Mouse (Mus musculus): ENCODE measurements around the gene Opcml. TPM values are rescaled to one million over a fixed set of nuclear protein-coding genes. Genes with fewer than 3 reads are reported as not detected.

Opcml gene
- polyA plus RNA-seq, 2 experiments from 2014 or later, result 0.40 TPM; not detected in 1

DNA sequence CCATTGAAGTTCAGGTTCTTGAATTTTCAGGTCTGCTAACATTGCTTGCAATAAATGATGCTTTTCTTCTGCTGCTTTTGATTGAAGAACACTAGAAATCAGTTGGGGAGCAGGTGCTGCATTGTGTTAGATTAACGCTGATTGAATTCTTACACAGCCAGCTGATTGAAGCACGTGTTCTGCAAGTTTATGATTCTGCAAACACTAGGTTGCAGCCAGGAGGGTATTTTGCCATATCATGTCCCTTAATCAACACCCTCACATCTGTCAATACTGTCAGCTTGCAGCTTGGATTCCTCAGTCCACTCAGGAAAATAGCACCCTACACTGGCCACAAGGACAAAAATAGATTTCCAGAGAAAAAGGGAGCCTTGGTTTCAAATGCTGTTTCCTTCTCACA is 853.5 kb downstream of the Opcml start:
- ATAC-seq, result no peak

DNA sequence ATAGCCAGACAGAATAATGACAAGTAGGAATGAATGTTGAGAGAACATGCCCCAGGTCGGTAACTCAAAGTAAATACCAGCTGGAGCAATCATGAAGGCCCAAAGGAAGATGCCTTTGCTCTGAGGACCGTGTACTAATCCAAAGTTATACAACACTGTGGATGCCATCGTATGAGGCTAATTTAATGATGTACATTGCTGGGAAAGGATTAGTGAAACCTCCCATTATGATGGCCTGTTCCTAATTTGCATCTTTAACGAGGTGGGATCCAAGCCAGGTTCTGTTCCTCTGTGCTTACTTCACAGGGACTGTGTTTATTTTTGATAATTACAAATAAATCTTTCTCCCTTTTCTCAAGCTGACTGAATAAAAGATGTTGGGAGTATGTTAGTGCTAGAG is 859.5 kb downstream of the Opcml start:
- ATAC-seq, result no peak

GRCm38 (mm10) chr9:28659996-28660395 is 869.4 kb downstream of the Opcml start:
- ATAC-seq, result no peak

GRCm38 (mm10) chr9:28662882-28663281 is 872.3 kb downstream of the Opcml start:
- no peak for ATAC-seq

GRCm38 (mm10) chr9:28680309-28680708 is 889.7 kb downstream of the Opcml start:
- no peak for ATAC-seq

DNA sequence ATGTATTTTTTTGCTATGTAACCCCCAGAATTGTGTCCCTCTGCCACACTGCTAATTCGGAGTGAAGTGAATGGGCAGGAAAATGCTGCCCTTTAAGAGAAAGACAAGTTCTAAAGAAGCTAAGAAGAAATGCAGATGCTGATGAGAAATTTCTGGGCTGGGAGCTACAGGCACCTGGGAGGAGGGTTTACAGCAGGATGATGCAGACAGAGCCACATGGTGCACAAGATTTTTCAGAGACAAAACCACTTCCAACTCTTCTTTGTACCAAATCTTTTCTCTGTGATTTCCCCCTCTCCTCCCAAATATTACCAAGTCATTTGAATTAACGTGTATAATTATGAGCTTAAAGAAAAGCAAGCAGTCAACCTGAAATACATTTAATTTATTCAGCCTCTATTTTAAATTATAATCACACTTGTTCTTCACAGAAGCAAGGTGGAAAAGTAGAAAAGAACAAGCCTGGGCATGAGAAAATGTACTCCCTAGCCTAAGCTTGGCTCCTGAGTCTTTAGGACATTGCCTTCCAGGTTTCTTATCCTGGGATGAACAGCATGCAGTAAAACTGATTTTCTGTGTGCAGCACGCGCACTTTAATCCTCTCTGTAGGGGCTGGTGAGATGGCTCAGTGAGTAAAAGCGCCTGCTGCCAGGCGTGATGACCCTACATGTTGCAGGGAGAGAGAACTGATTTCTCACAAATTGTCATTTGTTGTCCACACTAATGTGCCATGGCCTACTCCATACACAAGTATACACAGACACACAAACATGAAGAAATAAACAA is 890.9 kb downstream of the Opcml start:
- no peak for ATAC-seq

DNA sequence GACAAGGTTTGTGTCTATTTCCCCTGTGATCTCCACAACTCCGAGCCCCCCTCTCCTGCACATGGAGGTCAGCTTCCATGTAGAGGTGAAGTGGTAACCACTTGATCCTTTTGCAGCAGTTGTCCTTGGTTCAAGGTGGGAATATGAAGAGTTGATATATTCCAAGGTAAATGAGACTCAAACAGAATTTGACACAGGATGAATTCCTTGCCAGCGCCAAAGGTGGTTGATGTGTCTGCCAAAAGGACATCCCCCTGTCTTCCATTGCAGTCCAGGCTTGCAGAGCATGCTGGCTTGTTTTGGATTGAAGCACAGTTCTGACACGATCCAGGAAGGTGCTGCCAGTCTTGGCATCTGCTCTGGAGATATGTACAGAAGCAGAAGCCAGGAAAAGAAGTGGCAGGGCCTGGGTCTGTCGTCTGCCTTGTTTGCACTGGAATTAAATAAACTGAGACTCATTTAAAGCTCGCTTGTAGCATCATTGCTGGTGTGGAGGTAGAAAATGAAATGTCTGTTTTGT is 893.4 kb downstream of the Opcml start:
- ATAC-seq, result no peak

GRCm38 (mm10) chr9:28686942-28687611 is 896.5 kb downstream of the Opcml start:
- no peak for ATAC-seq

DNA sequence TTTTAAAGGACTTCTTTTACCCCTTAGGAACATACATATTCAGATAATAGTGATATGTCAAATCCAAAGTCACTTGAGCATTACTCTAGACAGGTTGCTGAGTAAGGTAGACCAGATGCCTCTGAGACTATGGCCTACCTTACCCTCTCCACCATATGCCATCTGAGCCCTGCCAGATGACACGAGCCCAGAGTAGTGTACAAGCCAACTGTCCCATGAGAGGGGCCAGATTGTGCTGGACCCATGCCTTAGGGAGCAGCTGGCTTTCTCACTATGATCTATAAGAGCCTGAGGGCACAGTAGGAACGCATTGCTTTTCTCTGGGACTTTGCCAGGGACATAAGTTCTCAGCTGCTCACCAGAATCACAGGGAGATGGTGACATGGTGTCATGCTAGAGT is 899.6 kb downstream of the Opcml start:
- no peak for ATAC-seq

GRCm38 (mm10) chr9:28705796-28706195 is 915.2 kb downstream of the Opcml start:
- no peak for ATAC-seq

- ATAC-seq, result no peak
Measured at GRCm38 (mm10) chr9:28714544-28714943, 924.0 kb downstream of the Opcml start.

DNA sequence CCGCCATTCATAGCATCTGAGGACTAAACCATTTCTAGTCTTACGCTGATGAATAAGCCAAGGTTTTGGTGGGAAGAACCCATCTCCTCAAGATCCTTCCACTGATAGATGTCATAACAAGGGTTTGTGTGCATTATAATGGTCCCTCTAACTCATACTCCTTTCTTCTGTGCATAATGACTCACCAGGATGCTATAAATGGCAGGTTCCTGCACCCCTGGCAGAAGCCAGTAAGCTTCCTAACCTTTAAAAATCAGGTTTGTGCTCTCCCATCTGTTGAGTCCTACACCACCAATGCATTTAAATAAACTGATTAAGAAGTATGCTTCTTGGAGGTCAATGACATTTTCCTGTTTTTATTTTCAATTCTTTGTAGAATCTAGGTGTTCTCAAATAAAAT is 929.6 kb downstream of the Opcml start:
- ATAC-seq, result no peak

GRCm38 (mm10) chr9:28731811-28732602 is 941.4 kb downstream of the Opcml start:
- ATAC-seq, result no peak

DNA sequence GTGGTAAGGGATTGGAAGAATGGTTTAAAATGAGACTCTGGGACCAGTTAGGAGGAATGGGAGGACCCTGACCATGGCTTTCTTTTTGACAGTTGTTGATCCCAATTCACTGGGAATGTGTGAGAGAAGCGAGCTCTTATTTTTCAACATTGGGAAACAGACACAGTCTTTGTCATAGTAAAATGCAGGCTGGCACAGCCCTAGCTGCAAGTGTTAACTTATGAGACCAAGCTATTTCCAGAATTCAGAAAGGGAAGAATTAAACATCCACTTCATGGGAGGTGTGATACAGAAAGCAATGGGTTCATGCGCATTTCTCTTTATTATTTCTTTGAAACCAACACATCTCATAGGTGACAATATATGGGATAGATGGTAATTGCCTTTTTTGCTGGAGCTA is 947.4 kb downstream of the Opcml start:
- ATAC-seq, result no peak

- ATAC-seq, result no peak
Measured at GRCm38 (mm10) chr9:28738451-28738860, 947.9 kb downstream of the Opcml start.

GRCm38 (mm10) chr9:28744771-28745170 is 954.2 kb downstream of the Opcml start:
- no peak for ATAC-seq

DNA sequence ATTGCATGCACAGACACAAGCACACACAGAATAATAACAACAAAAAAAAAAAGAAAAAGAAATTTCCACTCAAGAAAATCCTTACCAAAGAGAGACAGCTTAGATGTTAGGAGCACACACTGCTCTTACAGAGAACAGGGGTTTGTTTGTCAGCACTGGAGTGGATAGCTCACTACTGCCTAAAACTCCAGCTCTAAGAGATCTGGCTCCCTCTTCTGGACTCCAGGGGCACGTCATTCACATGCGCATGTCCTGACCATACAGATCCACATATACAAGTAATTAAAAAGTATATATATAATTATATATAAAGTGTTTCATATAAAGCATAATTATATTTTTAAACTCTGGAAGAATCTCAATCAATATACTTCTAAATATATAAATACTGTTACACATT is 958.3 kb downstream of the Opcml start:
- ATAC-seq, result no peak

DNA sequence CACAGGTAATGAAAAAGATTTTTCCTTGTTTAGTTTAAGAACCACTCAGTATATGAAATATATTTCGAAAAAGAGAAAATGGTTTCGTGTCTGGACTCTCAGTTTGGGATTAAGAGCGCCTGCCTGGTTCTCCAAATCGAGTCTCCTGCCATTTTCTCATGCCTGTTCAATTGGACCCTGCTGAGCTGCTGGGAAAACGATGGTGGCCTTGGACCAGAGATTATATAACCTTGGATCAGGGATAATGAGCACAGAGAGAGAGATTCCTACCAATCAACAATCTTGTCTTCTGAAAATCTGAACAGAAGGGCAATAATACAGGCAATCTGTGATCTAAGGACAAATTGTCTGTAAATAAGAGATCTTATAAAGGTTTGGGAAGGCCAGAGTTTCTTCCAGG is 962.3 kb downstream of the Opcml start:
- no peak for ATAC-seq

DNA sequence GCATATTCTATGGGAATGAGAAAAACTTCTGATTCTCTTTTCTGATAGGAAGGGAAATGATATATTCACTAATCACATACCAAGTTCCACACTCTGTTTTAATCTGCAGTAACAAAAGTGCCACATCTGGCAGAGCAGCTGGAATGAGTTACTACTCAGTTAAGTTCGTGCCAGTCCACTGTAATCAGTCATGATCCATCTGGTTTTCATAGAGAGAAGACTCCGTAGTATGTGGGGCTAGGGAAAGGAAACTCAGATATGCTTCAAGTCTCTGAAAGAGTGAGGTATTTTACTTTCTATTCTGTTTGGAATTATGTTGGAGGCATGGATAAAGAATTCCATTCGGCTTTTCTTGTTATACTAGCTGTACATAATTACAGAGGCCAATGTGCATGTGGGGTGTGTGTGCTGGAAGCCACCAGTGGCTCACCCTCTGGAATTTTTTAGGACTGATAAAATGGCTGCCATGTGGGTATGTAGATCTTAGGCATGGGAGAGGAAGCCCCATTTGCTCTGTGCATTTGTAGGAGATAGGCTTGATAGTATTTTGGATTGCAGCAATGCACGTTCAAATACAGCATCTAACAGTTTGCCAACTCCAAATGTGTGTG is 966.4 kb downstream of the Opcml start:
- no peak for ATAC-seq

DNA sequence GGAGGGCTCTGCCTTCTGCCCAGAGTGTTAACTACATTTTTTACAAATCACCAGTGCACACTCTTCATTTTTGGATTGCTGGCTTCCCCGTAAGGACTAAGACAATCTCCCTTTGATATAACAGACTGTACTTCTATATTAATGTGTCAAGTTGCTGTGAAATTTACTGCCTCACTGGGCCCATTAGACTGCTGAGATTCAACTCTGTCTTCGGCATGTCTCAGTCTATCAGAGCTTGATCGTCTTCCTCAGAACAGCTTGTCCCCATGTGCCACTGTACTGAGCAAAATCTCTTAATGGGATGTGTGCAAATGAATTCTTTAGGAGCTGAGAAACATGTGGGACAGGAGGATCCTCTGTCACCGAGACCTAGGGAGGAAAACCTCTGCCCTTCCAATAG is 970.9 kb downstream of the Opcml start:
- no peak for ATAC-seq

DNA sequence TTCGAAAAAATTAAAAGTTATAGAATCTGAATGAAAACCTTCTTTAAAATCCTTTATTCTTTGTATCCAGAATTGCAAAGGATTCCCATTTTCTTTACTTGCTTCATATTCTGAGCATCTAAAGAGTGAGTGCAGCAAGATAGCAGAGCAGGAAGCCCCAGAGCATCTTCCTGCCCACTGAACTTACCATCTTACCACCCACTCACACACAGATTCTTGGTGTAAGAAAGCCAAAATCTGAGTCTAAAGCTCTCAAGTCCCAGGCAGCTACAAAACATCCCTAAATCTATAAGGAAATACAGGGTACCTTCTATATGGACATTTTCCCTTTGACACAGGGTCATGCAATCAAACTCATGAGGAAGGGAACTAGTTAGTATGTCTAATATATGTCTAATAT is 973.6 kb downstream of the Opcml start:
- ATAC-seq, result no peak
